Mouse (Mus musculus) liver, postnatal 0 days (tissue): ENCODE measurements around the gene Scaper. TPM values are rescaled to one million over a fixed set of nuclear protein-coding genes. Genes with fewer than 3 reads are reported as not detected.

Source experiments
- ATAC-seq: fragments of 200-750 bp; cut with Nextera tagmentation; 2 replicates; pipeline ENCODE4 v1.8.0; 2017; ENCODE audit warnings: mild to moderate bottlenecking, moderate library complexity
- DNase-seq: peaks from one replicate; pipeline ENCODE4 v3.0.0-alpha.2; 2016
- H3K27ac ChIP-seq: fragments of 300-500 bp; sonication (generic); 2 replicates; pipeline ENCODE4 v1.5.1; 2014; ENCODE audit warnings: antibody characterized with exemption, moderate library complexity, mild to moderate bottlenecking, low read depth
- H3K27me3 ChIP-seq: fragments of 300-500 bp; sonication (generic); 2 replicates; pipeline ENCODE4 v1.6.1; 2014; ENCODE audit warnings: low read length, control low read depth, mixed read lengths; ENCODE audit not compliant: insufficient read depth
- H3K36me3 ChIP-seq: fragments of 300-500 bp; sonication (generic); replicated peaks from 2 replicates; pipeline ENCODE4 v1.6.1; 2014; ENCODE audit warnings: mild to moderate bottlenecking, control low read depth, low read length, moderate library complexity, mixed read lengths; ENCODE audit not compliant: insufficient read depth
- H3K4me1 ChIP-seq: fragments of 300-500 bp; sonication (generic); 2 replicates; pipeline ENCODE4 v1.6.1; 2014; ENCODE audit warnings: antibody characterized with exemption, mild to moderate bottlenecking, control low read depth; ENCODE audit not compliant: insufficient read depth
- H3K4me2 ChIP-seq: fragments of 300-500 bp; sonication (generic); 2 replicates; pipeline ENCODE4 v1.6.1; 2014; ENCODE audit warnings: low read depth, mild to moderate bottlenecking, low read length, moderate library complexity, mixed read lengths
- H3K4me3 ChIP-seq: fragments of 300-500 bp; sonication (generic); 2 replicates; pipeline ENCODE4 v1.5.1; 2014; ENCODE audit warnings: low read depth, low read length
- H3K9ac ChIP-seq: fragments of 300-500 bp; sonication (generic); replicated peaks from 2 replicates; pipeline ENCODE4 v1.6.1; 2014; ENCODE audit warnings: mild to moderate bottlenecking, moderate library complexity
- H3K9me3 ChIP-seq: fragments of 300-500 bp; sonication (generic); 2 replicates; pipeline ENCODE4 v1.6.1; 2016; ENCODE audit warnings: mild to moderate bottlenecking, control low read depth, low read length, mixed read lengths
- CTCF ChIP-seq: sonication (generic); IDR thresholded peaks from 2 replicates; pipeline ENCODE4 v1.5.1; 2016; ENCODE audit warnings: antibody characterized with exemption, low read depth
- EP300 ChIP-seq: IDR thresholded peaks from 2 replicates; pipeline ENCODE4 v1.6.1; 2016; ENCODE audit warnings: antibody characterized with exemption, low read depth, mild to moderate bottlenecking
- WGBS: fragments of 180-500 bp; shearing (Covaris S2); extraction: QIAGEN DNeasy Blood & Tissue Kit; methylation state at CpG from one replicate; pipeline ENCODE4 v1.1.7; 2014; ENCODE audit not compliant: insufficient replicate concordance; 5-methylcytosine and 5-hydroxymethylcytosine counted together
- polyA plus RNA-seq: library from polyadenylated mRNA; unstranded; fragments of >200 nt; fragmentation: Nextera tagmentation; extraction: Ambion mirVana; gene quantifications from 2 replicates; pipeline ENCODE4 v1.2.1, GENCODE M21; 2015

Gene Scaper
- polyA plus RNA-seq, 1 experiment from 2014 or later = 2.3 TPM

- WGBS = 65% methylated on average over 3 of the region's 3 CpGs
- Histone ChIP-seq H3K27ac (no peak overlapping the region), H3K36me3 (no peaks in the 10 kb centered on the region), H3K4me2 (no peak overlapping the region), H3K4me3 (no peak overlapping the region), H3K27me3 (no peaks in the 10 kb centered on the region), H3K9ac (no peak overlapping the region), H3K4me1 (no peaks in the 10 kb centered on the region), H3K9me3 (no peaks in the 10 kb centered on the region)
- ATAC-seq = no peak
- DNase-seq = no peak
- TF ChIP-seq EP300 (no peak), CTCF (peak; percentile 53)
Observed at GRCm38 (mm10) chr9:55918579-55918978, 19.3 kb downstream of the Scaper start.

- TF ChIP-seq CTCF (no peak), EP300 (no peak)
- Histone ChIP-seq H3K27me3 (no peaks in the 10 kb centered on the region), H3K9ac (no peak overlapping the region), H3K36me3 (no peaks in the 10 kb centered on the region), H3K4me2 (no peak overlapping the region), H3K27ac (no peak overlapping the region), H3K4me1 (no peaks in the 10 kb centered on the region), H3K4me3 (no peak overlapping the region), H3K9me3 (no peaks in the 10 kb centered on the region)
- DNase-seq (no peak), ATAC-seq (no peak)
Observed at GRCm38 (mm10) chr9:55916751-55917150, 21.2 kb downstream of the Scaper start.

GRCm38 (mm10) chr9:55911481-55911880, 26.4 kb downstream of the Scaper start:
- Histone ChIP-seq H3K4me1 (no peaks in the 10 kb centered on the region), H3K4me2 (no peak overlapping the region), H3K36me3 (no peaks in the 10 kb centered on the region; the same call in 1 of the 2 replicates), H3K27me3 (no peaks in the 10 kb centered on the region), H3K27ac (no peak overlapping the region), H3K9me3 (no peaks in the 10 kb centered on the region), H3K4me3 (no peak overlapping the region), H3K9ac (no peak overlapping the region)
- WGBS = 81% methylated on average over 2 of the region's 2 CpGs
- no peak for ATAC-seq
- DNase-seq = no peak
- TF ChIP-seq EP300 (no peak), CTCF (no peak)

- H3K4me2 ChIP-seq = no peak overlapping the region
- no peaks in the 10 kb centered on the region for H3K4me1 ChIP-seq
- no peak overlapping the region for H3K4me3 ChIP-seq
- ATAC-seq = no peak
- WGBS = 81% methylated on average over 2 of the region's 2 CpGs
- no peaks in the 10 kb centered on the region for H3K9me3 ChIP-seq
- no peak overlapping the region for H3K9ac ChIP-seq
- no peak overlapping the region for H3K27ac ChIP-seq
- DNase-seq = no peak
- TF ChIP-seq EP300 = no peak
- no peaks in the 10 kb centered on the region for H3K36me3 ChIP-seq
- no peaks in the 10 kb centered on the region for H3K27me3 ChIP-seq
Observed at GRCm38 (mm10) chr9:55902964-55903363, 35.0 kb downstream of the Scaper start.

GRCm38 (mm10) chr9:55901588-55901987, 36.3 kb downstream of the Scaper start:
- DNase-seq (no peak), ATAC-seq (no peak)
- H3K4me2 ChIP-seq = no peak overlapping the region
- H3K36me3 ChIP-seq = no peaks in the 10 kb centered on the region
- H3K4me3 ChIP-seq = no peak overlapping the region
- 47% methylated on average over 3 of the region's 3 CpGs for WGBS
- H3K9me3 ChIP-seq = no peaks in the 10 kb centered on the region
- TF ChIP-seq EP300 (no peak), CTCF (no peak)
- no peak overlapping the region for H3K9ac ChIP-seq
- H3K27me3 ChIP-seq = no peaks in the 10 kb centered on the region
- no peak overlapping the region for H3K27ac ChIP-seq
- H3K4me1 ChIP-seq = no peaks in the 10 kb centered on the region

DNA sequence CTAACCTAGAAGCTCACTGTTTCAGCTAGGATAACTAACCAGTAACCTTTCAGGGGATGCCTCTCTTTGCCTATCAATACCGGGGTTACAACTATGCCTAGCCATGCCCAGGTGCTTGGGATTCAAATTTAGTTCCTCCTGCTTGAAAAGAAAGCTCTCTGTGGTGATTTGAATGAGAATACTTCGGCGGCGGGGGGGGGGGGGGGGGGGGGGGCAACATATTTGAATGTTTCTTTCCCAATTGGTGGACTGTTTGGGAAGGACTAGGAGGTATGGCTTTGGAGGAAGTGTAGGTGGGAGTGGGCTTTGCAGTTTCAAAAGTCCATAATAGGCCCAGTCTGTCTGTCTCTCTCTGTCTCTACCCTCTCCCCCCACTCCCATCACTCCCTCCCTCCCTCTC, 37.4 kb downstream of the Scaper start:
- DNase-seq (no peak), ATAC-seq (no peak)
- Histone ChIP-seq H3K4me1 (no peaks in the 10 kb centered on the region), H3K9ac (no peak overlapping the region), H3K9me3 (no peaks in the 10 kb centered on the region), H3K36me3 (no peaks in the 10 kb centered on the region), H3K27ac (no peak overlapping the region), H3K27me3 (no peaks in the 10 kb centered on the region), H3K4me3 (no peak overlapping the region), H3K4me2 (no peak overlapping the region)
- no peak for TF ChIP-seq EP300
- TF ChIP-seq CTCF = no peak
- 74% methylated on average over 4 of the region's 4 CpGs for WGBS

GRCm38 (mm10) chr9:55878066-55878465, 59.9 kb downstream of the Scaper start:
- no peak overlapping the region for H3K27ac ChIP-seq
- 87% methylated on average over 1 of the region's 1 CpGs for whole genome bisulfite sequencing
- H3K4me3 ChIP-seq = no peak overlapping the region
- no peak overlapping the region for H3K4me2 ChIP-seq
- H3K9me3 ChIP-seq = no peaks in the 10 kb centered on the region
- TF ChIP-seq CTCF (no peak), EP300 (no peak)
- no peak overlapping the region for H3K9ac ChIP-seq
- ATAC-seq (no peak), DNase-seq (no peak)
- no peaks in the 10 kb centered on the region for H3K36me3 ChIP-seq
- no peaks in the 10 kb centered on the region for H3K27me3 ChIP-seq
- no peaks in the 10 kb centered on the region for H3K4me1 ChIP-seq
